Mouse (Mus musculus): ENCODE results near the gene Mthfd1l. TPM values are rescaled to one million over a fixed set of nuclear protein-coding genes. Genes with fewer than 3 reads are reported as not detected.

Mthfd1l gene
- total RNA-seq, 2 experiments from 2014 or later = 8.6 to 9.6 TPM

DNA sequence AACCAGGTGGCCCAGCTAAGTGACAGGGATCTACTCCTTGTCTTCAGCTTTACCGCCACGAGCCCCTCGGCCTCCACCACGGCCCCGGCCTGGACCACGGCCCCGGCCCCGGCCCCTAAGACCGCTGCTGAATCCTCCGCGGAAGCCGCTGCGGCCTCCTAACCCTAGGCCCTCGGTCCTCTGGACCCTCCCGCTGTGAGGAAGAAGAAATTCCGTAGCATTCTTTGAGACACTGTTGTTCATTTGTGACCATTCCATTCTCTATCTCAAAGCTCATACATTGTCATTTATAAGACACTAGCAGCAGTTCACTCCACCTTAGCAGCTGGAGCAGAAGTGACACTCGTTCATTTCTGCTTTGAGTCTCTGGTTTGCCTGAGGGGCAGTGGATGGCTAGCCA lies 26.0 kb upstream of the Mthfd1l start:
- no peak overlapping the region for H3K4me3 ChIP-seq
- no peak for DNase-seq (ENCODE audit: extremely low spot score in 1 of 2, low spot score in 2 of 2)
- TF ChIP-seq CTCF (IDR thresholded peaks at IDR 0.05) = no peak
- no peak overlapping the region for H3K27ac ChIP-seq
- intact Hi-C loops (cut with DNase I) = no loop called here

DNA sequence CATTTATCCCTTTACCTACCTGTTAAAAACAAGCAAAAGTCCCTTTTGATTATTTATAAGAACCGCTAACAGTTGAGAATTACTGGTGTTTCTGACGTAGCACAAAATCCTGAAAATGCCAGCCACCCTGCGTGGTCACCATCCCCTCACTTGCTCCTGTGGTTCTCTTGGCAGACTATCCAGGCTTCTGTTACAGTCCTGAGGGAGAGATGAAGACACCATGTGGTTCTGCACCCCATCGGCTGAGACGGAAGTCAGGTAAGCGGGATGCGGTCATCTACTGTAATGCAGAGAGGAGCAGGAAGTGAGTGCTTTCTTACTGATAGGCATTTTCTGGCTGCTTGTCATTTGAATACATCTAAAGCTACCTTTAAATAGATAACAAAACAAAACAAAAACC lies 25.6 kb upstream of the Mthfd1l start:
- intact Hi-C loops (cut with DNase I) = no loop called here
- no peak for DNase-seq (ENCODE audit: extremely low spot score in 1 of 2, low spot score in 2 of 2)
- no peak overlapping the region for H3K27ac ChIP-seq

DNA sequence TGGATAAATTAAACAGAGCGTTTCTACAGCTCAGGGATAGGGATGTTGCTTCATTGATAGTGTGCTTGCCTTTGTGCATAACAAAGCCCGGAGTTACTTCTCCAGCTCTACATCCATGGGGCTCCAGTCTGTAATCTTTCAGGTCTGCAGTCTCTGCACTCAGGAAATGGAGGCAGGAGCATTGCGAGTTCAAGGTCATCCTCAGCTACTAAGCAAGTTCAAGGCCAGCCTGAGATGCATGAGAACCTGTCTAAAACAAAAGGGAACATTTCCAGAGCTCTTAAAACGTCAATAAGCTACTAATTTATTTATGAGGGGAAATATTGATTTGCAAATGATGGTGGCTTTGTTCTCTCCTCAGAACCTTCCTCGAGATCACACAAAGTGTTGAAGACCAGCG lies 23.6 kb upstream of the Mthfd1l start:
- no peak overlapping the region for H3K4me3 ChIP-seq
- DNase-seq (ENCODE audit: extremely low spot score in 1 of 2, low spot score in 2 of 2) = no peak
- no peak overlapping the region for H3K27ac ChIP-seq
- TF ChIP-seq CTCF (IDR thresholded peaks at IDR 0.05) = no peak
- intact Hi-C loops (cut with DNase I) = no loop called here

More for the DNA sequence above, 25.6 kb upstream of the Mthfd1l start:
- no peak overlapping the region for H3K4me3 ChIP-seq
- TF ChIP-seq CTCF (IDR thresholded peaks at IDR 0.05) = no peak

DNA sequence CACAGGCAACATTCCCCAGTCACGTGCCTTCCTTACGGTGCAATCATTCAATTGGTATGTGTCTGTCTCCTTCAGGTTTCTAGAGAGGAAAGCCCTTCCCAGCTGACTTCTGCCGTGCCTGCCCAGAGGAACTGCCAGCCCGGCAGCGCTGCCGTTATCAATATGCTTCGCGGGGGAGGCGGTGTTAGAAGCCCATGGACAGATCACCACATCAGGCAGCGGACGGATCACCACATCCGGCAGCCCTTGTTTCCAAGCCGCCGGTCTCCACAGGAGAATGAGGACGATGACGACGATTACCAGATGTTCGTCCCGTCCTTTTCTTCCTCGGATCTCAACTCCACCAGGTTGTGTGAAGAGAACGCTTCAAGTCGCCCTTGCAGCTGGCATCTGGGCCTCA lies 16.4 kb upstream of the Mthfd1l start:
- no peak overlapping the region for H3K4me3 ChIP-seq
- intact Hi-C loops (cut with DNase I) = no loop called here
- no peak for TF ChIP-seq CTCF (IDR thresholded peaks at IDR 0.05)
- no peak for DNase-seq (ENCODE audit: extremely low spot score in 1 of 2, low spot score in 2 of 2)
- no peak overlapping the region for H3K27ac ChIP-seq

DNA sequence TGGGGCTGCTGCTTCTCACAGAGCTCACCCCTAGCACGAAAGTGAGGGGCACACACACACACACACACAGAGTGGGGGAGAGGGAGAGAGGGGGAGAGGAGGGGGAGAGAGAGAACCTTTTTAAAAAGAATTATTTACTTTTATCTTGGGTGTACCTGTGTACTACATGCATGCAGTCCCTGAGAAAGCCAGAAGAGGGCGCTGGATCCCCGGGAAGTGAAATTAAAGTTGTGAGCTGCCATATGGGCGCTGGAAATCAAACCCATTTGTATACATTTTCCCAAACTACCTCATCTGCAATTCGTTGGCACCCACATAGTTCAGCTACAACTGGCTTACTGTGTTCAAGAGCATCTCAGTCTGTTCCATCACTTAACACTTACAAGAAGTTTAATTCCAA lies 14.3 kb upstream of the Mthfd1l start:
- Histone ChIP-seq H3K4me3 (no peak overlapping the region), H3K27ac (no peak overlapping the region)
- TF ChIP-seq CTCF (IDR thresholded peaks at IDR 0.05) = peak; percentile 16; the same call in 1 of the 2 replicates
- no peak for DNase-seq (ENCODE audit: extremely low spot score in 1 of 2, low spot score in 2 of 2)
- intact Hi-C loops (cut with DNase I) = no loop called here

DNA sequence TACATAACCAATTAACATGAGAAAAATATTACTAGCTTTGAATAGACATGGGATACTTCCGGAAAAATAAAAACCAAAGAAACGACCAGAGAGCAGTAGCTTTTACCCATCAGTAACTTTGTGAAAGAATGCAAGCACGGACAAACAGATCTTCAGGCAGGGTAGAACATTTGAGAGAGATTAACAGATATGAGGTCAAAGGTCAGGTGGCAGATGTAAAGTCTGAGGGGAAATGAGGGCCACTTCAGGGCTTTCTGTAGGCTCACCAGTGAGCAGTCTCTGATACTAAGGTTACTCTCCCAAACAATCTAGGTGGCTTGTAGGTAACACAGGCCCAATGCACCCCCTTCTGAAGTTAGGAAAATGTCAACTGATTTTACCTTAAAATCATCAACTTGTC lies 3.9 kb upstream of the Mthfd1l start:
- intact Hi-C loops (cut with DNase I) = no loop called here
- Histone ChIP-seq H3K4me3 (no peak overlapping the region), H3K27ac (no peak overlapping the region)
- no peak for DNase-seq (ENCODE audit: extremely low spot score in 1 of 2, low spot score in 2 of 2)
- TF ChIP-seq CTCF (IDR thresholded peaks at IDR 0.05) = no peak

DNA sequence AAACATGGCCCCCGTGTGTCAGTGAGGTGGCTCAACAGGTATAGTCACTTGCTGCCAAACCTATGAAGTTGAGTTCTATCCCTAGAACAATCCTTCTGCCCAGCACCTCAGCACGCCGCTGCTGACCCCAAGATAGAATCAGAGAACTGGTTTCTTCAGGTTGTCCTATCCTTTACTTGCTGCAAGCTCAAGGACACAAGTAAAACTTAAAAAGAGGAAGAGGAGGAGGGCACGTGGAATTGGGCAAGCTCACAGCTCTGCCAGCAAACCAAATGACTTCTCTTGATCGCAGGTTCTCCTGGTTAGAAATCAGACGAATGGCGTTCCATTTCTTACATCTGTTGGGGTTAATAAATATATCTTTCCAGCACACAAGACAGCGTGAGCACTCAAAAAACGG lies 681 bp upstream of the Mthfd1l start:
- no peak overlapping the region for H3K27ac ChIP-seq
- intact Hi-C loops (cut with DNase I) = no loop called here
- DNase-seq (ENCODE audit: extremely low spot score in 1 of 2, low spot score in 2 of 2) = no peak
- TF ChIP-seq CTCF (IDR thresholded peaks at IDR 0.05) = no peak
- H3K4me3 ChIP-seq = no peak overlapping the region

DNA sequence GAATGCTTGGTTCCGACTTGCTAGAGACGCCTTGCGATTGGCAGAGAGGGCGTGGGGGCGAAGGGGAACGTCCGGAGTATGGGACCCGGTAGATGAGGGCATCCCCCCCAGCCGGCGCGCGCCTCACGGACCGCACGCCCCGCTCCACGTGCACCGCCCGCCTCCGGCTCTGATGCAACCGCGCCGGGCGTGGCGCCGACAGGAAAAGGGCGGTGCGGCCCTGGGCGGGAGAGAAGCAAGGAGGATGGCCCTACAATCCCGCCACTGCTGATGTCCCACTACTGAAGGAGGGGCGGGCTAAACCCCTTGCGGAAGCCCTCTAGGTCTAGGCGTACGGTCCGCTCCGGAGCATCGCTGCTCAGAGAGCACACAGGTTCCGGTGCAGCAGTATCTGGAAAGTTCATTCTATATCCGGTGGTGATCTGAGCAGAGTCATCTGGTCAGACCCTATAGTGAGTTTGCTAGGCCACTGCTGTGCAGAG lies 712 bp downstream of the Mthfd1l start:
- TF ChIP-seq CTCF (IDR thresholded peaks at IDR 0.05) = no peak
- DNase-seq (ENCODE audit: extremely low spot score in 1 of 2, low spot score in 2 of 2) = peak; percentile 83 to 89
- intact Hi-C loops (cut with DNase I) = no loop called here
- H3K27ac ChIP-seq = peak overlapping the region; percentile 95
- H3K4me3 ChIP-seq = peak overlapping the region; percentile 81

DNA sequence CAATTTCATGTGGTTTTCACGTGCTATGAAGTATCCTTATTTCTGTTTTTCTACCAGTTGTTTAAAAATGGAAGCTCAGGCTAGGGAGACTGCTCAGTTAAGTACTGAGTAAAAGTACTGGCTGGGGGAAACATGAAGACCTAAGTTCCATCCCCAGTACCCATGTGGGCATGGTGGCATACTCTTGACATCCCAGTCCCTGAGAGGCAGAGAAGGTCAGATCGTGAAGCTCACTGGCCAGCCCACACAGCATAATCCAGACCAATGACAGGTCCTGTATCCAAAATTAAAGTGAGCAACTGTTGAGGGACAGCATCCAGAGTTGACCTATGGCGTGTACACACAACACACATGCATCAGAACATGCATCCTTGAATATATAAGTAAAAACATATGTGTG lies 1.5 kb downstream of the Mthfd1l start:
- intact Hi-C loops (cut with DNase I) = no loop called here
- Histone ChIP-seq H3K27ac (no peak overlapping the region), H3K4me3 (no peak overlapping the region)
- no peak for DNase-seq (ENCODE audit: extremely low spot score in 1 of 2, low spot score in 2 of 2)
- TF ChIP-seq CTCF (IDR thresholded peaks at IDR 0.05) = no peak

DNA sequence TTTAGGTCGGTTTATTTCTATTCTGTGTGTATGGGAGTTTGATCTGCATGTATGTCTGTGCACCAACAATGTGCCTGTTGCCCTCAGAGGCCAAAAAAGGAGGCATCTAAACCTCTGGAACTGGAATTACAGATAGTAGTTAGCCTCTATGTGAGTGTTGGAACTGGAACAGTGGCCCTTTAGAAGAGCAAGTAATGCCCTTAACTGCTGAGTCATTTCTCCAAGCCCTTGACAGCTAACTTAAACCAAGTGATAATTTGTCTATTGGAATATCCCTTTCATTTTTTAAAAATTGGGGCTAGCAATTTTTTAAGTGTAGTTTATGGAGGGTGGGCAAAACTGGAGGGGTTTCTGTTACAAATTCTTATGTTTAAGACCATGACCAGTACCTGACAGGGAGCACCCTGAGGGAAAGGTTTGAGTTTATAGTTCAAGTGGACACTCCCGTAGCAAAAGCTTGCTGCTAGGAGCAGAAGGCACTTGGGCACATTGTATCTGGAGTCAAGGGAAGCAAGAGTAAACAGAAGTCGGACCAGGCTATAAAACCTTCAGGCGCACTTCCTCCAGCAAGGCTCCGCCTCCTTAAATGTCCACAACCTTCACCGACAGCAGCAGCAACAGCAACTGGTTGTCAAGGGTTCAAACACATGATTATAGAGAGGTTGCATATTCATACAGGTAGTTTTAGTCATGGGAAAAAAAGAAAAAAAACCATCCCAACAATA lies 3.1 kb downstream of the Mthfd1l start:
- intact Hi-C loops (cut with DNase I) = no loop called here
- no peak for TF ChIP-seq CTCF (IDR thresholded peaks at IDR 0.05)
- DNase-seq (ENCODE audit: extremely low spot score in 1 of 2, low spot score in 2 of 2) = no peak
- Histone ChIP-seq H3K27ac (no peak overlapping the region), H3K4me3 (no peak overlapping the region)

DNA sequence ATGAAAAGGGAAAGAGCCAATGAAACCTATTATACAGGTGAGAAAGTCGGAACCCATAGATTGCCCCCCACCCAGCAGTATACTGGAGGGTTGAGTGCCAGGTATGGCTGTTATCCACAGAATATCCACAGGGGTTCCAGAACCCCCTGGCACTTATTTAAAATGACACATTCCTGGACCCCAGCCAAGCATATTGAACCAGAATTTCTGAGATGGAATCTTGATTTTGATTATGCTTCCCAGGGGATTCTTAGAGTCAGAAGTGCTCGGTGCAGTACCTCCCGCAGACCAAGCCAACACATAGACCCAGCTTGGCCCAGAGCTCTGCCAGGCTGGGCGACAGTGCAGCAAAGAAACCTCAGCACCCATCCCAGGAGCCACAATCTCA lies 3.7 kb downstream of the Mthfd1l start:
- DNase-seq (ENCODE audit: extremely low spot score in 1 of 2, low spot score in 2 of 2) = no peak
- H3K27ac ChIP-seq = no peak overlapping the region
- no peak overlapping the region for H3K4me3 ChIP-seq
- no peak for TF ChIP-seq CTCF (IDR thresholded peaks at IDR 0.05)
- intact Hi-C loops (cut with DNase I) = no loop called here

DNA sequence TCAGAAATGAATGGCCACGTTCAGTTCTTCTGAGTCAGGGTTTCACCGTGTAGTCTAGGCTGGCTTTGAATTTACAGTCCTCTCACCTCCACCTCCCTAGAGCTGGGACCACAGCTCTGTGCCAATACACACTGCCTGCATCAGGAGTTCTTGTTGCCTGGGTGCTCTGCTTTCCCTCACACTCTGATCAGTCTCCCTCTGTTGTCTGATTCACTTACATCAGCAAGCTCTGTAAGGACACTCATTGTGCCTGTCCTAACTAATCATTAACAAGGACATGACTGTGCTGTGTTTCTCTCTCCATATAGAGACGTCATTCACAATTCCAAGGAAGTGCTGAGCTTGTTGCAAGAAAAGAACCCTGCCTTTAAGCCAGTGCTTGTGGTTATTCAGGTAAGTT lies 5.4 kb downstream of the Mthfd1l start:
- no peak for TF ChIP-seq CTCF (IDR thresholded peaks at IDR 0.05)
- no peak overlapping the region for H3K4me3 ChIP-seq
- intact Hi-C loops (cut with DNase I) = no loop called here
- no peak for DNase-seq (ENCODE audit: extremely low spot score in 1 of 2, low spot score in 2 of 2)
- H3K27ac ChIP-seq = no peak overlapping the region

DNA sequence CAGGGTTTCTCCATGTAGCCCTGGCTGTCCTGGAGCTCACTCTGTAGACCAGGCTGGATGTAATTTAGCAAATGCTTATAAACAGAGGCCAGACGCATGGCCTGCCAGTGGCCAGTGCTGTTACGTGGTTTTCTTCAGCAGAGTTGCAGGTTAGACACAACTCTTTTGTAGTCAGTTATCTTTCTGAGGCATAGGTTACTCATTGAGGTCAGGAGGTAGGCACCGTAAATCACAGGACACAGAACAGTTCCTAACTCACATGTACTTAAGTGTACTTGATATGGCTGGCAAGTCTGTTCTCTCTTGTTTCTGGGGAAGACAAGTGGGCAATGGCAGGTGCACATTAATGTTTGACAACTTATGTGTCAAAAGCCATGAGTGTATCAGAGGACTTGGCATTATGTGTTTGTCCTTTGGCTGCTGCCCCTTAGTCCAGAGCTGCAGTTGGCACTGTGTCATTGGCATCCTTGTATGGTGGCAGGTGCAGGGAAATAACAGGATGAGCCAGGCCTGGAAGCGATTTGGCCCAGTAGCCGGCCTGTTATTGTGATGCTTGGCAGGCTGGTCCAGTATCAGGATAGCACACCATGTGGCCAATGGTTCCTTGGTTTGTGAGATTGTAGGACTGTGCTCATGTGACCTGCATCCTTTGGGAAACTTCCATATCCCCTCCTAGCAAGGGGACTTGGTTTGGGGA lies 6.0 kb downstream of the Mthfd1l start:
- no peak overlapping the region for H3K4me3 ChIP-seq
- intact Hi-C loops (cut with DNase I) = no loop called here
- H3K27ac ChIP-seq = no peak overlapping the region
- DNase-seq (ENCODE audit: extremely low spot score in 1 of 2, low spot score in 2 of 2) = no peak
- TF ChIP-seq CTCF (IDR thresholded peaks at IDR 0.05) = no peak

Data from left cerebral cortex, adult 2 months (tissue).